Mouse (Mus musculus) right cerebral cortex, postnatal 25 days (tissue): Measurements from ENCODE around the gene Iscu.
A peak's percentile ranks its signal among the peaks of the same experiment; 100 is the strongest.

ENCODE experiments used
- DNase-seq: peaks from one replicate; pipeline ENCODE4 v3.0.0; 2022

The Iscu gene

DNA sequence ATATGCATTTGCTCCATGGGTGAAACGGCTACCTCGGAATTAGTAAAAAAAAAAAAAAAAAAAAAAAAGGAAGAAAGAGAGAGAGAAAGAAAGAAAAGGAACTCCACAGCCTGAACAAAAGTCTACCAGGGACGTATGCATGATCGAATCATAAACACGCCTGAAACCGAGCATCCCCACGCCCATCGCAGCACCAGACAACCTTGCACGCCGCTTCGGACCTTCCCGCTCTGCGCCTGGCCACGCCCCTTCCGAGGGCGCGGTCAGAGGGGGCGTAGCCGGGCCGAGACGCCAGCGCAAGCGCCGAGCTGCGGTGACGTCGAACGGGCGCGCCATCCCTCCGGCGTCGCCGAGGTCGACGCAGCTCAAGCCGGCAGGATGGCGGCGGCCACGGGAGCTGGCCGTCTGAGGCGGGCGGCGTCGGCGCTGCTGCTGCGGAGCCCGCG, at the start of gene Iscu, which contains the start of gene Sart3:
Gene Iscu, plus strand, starts transcription at position 299 of the 446 bp plus-strand sequence.
Gene Sart3, minus strand, starts transcription at position 61 of the 446 bp plus-strand sequence.
- DNase-seq: peak; percentile 97

DNA sequence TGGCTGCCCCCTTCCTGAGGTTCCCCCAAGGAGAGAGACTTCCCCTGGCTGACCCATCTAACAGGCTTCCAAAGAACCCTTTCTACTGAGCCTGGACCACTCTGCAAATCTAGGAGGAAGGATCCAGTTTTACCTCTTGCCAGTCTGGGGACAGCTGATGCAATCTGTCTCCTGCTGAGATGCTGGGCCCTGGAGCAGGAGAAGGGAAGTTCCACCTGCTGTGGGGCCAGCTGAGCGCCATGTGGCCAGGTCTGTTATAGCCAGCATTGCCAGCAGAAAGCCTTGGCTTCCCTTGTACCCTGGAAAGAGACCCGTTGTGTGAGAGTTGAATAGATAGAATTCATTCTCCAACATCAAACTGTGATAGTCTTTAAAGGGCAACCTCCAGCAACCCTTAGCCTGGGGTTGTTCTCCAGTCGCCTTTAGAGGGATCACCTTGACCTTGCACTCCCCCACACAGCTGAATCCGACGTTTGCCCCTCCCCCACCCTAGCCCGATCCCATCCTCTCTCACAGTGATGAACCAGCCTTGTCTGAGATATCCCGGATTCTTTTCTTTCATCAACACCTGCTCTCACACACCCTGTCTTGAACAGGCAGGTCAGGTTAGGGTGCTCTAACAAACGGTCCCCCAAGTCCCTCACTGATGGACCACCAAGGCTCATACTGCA, 48.8 kb upstream of the Iscu start:
- DNase-seq: no peak

DNA sequence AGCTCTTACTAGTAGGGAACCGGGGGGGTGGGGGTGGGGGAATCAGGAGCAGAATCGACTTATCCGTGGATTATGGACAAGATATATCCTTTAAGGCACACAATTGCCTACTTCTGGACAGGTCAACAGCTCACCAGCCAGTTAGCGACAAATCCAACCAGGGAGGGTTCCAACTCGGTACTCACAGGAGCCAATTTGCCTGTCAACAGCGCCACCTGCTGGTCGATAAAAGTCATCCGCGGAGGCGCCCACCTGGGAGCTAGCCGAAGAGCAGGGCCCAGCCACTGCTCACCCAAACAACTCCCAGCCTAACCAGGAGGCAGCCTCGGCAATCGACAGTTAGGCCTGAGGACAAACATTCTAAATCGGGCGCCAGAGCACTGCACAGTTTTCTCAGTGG, 48.1 kb upstream of the Iscu start, which contains the start of gene 1700069L16Rik:
Gene 1700069L16Rik, minus strand, starts transcription at position 327 of the 400 bp plus-strand sequence.
- DNase-seq: peak; percentile 81

DNA sequence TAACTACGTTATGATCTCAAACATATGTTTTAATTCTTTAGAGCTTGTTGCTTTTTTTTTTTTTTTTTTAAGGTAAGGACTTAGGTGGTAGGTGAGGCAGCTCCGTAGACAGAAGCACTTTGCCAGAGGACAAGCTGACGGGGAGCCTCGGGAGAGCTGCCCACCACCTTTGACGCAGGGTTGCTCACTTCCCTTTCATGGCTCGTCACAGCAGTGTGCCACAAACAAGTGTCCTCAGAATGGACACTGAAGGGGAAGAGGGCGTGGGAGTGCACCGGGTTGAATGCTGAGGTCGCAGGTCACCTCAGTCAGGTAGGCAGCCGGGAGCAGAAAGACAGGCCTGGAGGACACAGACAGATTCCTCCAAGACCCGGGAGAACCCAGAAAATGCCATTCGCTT, 47.1 kb upstream of the Iscu start:
- DNase-seq: no peak

DNA sequence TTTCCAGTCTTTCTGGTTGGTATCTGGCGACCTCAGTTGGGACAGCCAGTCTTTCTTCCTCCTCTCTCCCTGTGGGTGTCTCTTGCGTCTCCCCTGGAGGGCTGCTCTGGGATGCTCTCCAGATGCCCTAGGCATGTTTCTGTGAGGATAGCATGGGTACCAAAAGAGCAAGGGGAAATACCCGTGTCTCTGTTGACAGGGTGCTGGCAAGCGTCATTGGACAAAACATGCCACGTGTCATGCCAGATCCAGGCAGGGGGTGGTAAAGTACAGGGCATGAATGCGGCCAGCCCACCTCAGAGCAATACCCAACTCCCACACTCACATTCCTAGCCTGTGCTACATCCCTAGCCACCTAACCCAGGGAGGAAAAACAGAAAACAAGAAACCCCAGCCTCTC, 45.9 kb upstream of the Iscu start:
- DNase-seq: no peak

DNA sequence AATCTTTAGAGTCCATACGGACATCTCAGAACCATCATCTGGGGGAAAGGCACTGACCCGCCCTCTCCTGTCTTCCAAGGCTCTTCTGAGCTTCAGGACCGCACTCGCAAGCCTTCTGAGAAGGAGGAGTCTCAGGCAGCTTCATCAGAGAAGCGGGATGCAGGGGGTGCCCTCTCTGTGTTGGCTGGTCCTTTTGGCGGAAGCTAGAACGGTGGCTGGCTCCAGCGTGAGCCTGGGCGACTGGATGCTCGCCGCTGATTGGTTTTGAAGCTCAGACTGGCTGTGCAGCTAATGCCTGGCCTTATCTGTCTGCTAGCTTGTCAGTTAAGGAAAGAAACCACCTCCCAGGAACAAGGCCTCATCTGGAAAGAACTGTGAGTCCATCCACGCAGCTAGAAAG, 45.3 kb upstream of the Iscu start:
- no peak for DNase-seq

DNA sequence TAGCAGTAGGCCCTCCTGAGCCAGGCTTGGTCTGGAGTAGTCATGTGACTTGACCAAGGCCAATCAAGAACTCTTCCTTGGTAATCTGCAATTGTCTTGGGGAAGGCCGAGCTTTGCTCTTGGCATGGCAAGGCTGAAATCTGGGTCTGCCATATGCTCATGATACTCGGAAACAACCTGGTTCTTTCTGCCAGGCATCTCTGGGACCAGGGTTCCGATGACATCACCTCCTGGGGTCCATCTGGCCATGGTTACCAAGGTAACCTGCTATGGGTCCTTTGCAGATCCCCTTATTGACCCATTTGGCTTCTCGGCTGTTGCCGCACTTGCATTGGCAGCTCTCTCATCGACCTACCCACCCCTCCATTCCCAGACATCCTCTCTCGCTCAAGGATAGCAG, 44.5 kb upstream of the Iscu start:
- DNase-seq: no peak

DNA sequence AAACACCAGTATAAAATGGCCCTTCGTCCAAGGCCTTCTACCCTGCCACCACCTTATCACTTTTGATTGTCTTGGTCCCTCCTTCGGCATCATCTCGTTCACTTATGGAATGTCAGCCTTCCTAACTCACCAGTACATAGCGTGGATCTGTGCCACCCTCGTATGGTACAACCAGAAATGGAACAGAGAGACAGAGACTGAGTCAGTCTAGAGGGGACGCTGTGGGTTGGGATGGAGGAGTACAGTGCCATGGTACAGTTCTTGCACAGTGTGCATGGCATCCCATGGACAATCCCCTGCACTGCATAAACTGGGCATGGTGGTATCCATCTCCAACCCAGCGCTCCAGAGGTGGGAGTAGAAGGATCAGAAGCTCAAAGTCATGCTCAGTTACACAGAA, 43.9 kb upstream of the Iscu start:
- no peak for DNase-seq

DNA sequence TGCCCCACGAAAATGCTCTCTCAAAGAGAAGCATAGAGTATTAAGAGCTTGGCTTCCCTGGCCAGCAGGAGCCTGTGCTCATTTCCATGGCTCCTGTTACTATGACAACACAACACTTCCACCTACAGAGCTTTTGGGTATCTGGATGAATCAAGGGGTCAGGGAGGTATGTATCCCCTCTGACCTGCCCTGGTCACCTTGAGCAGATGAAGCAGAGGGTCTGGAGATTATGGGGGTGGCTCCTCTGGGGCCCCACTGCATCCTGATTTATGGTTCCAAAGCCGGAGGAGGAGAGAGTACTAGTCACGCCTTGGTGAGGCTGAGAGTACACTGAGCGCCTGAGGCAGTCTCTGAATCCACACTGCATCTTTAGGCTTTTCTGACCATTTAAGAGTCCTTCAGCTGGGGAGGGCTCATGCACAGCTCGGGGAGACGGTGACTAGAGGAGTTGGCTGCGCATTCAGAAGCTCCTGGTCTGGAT, 41.9 kb upstream of the Iscu start:
- peak; percentile 49 for DNase-seq

DNA sequence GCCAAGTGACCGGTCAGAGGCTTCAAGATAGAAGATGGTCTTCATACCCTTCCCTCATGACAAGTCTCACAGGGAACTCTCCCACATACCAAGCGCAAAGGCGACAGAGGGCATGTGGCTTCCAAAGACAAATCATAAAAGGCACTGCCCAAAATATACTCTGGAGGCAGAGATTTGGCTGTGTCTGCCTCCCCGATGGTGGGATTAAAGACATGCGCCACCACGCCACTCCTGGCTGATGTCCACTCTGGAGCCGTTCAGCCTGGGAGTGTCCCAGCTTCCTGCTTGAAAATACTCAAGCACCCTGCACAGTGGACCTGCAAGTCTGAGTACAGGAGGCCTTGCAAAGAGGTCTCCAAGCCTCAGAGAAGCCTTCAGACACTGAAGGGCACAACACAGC, 41.4 kb upstream of the Iscu start:
- DNase-seq: no peak

DNA sequence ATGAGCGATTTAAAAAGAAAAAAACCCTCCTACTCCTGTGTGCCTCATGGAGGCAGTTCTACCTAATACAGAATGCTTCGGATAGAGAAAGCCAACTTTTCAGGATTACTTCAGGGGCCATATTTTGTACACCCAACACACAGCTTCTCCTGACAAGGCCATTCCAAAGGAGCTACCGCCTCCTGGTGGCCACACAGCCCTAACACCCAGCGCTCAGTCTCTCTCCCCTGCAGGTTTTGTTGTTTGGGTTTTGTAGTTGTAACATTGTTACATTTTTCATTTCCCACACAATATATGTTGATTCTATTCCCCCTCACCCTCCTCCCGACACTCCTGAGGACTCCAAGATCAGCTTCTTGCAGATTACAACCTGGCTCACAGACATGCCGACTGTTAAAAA, 40.4 kb upstream of the Iscu start:
- no peak for DNase-seq

DNA sequence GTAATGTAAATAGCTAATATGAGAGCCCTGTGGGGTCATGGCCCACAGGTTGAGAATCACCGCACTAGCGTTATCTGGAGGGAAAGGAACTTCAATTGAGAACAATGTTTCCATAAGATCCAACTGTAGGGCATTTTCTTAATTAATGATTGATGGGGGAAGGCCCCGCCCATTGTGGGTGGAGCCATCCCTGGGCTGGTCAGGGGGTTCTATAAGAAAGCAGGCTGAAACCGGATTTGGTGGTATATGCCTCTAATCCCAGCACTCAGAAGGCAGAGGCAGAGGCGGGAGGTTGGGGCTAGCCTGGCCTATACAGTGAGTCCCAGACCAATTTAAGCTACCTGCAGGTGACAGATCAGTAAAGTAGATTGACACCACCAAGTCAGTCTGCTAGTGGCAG, 38.2 kb upstream of the Iscu start:
- no peak for DNase-seq

DNA sequence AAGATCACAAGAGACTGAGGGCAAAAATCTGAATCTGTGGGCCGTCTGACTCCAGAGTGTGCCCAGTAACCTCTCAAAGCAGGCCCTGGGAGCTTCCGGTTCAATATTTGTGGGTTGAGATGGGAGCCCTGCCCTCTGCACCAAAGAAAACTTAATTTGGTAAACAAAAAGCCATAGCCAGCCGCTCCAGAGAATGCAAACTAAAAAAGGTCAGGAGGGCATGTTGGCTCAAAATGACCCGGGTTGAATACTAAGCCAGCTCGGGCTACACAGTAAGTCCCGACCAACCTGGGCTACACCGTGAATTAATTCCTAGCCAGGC, 37.6 kb upstream of the Iscu start:
- no peak for DNase-seq

DNA sequence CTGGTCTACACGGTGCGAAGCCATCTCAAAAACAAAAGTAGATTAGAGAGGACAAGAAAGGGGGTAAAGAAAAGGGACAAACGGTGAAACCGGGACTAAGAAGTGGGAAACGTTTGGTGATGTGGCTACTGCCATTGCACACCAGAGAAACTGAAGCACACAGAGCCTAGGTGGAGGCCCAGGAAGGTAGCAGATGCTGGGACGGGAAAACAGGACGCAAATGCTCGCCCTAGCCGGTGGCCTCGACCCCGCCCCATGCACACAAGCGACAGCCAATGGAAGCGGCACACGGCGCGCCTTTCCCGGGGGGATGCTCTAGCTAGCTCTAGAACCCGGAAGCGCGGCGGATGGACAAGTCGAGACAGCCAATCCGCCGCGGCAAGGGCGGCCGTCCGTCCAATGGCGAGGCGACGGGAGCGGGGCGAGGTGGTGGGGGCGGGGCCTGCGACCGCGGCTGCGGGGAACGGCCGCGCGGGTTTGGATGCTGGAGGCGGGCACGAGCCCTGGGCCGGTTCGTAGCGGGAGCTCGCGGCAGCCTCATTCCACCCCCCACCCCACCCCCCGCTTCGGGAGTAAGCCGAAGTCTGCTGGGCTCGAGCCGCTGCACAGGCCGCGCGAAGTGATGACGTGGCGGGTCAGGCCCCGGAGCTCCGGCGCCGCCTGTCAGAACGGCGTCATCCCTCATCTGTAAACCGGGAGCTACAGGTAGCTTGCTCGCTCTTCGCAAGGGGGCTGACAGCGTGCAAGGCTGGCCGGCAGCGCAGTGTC, 37.0 kb upstream of the Iscu start, which contains the start of gene Ficd:
Gene Ficd, plus strand, starts transcription at position 459 of the 768 bp plus-strand sequence.
- DNase-seq: peak; percentile 91

DNA sequence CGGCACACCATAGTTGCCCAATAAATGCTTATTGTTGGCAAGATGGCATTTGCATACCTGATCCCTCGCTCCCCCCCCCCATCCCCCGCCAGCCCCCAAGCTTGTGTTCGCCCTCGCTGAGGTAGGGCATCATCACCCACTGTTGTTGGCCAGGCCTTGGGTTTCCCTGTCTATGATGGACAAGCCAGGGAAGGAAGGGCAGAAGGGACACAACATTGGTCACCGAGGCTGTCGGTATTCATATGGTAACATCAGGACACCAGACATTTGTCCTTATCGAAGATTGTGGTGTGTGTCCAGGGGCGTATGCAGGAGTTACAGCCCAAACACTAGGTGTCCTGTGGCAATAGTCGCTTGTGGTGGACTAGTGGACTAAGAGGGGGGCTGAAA, 36.4 kb upstream of the Iscu start:
- no peak for DNase-seq

DNA sequence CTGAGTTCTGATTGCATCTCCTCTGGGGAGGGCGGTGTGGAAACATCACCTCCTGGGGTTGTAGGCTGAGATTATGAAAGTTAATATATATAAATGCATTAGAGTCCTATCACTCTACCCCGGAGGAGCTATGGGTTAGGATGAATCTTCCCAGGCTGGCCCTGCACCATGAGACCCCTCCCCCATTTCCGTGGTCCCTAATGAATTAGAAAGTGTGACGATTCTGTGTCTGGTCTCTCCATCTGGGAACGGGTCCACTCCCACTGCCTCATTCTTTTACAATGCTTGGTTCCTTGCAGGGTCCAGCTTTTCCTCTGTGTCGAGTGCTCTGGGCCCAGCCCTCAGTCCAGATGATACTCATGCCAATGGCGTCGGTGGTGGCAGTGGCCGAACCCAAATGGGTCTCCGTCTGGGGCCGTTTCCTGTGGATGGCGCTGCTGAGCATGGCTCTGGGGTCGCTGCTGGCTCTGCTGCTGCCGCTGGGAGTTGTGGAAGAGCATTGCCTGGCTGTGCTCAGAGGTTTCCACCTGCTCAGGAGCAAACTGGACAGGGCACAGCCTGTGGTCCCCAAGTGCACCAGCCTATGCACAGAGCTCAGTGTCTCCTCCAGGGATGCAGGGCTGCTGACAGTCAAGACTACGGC, 35.9 kb upstream of the Iscu start:
- DNase-seq: no peak

DNA sequence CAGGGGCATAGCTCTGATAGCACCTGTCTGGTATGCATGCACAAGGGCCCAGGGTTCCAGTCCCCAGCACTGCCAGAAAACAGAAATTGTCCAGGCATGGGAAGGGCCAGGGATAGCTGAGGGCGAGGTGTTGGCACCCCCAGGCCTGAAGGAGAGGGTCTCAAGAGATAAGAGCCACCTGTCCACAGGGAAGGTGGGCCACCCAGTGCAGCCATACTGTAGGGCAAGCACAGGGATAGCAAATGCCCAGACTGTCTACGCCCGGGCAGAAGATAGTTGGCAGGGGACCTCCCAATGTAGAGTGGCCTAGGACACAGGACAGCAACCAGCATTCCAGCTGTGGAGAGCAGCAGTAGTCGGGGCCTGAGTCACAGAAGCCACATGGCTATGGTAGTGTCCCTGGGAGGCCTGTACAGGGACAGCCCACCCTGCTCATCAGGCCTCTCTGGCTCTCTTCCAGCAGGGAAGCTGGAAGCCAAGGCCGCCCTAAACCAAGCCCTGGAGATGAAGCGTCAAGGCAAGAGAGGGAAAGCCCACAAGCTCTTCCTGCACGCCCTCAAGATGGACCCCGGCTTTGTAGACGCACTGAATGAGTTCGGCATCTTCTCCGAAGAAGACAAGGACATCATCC, 34.8 kb upstream of the Iscu start:
- DNase-seq: no peak

DNA sequence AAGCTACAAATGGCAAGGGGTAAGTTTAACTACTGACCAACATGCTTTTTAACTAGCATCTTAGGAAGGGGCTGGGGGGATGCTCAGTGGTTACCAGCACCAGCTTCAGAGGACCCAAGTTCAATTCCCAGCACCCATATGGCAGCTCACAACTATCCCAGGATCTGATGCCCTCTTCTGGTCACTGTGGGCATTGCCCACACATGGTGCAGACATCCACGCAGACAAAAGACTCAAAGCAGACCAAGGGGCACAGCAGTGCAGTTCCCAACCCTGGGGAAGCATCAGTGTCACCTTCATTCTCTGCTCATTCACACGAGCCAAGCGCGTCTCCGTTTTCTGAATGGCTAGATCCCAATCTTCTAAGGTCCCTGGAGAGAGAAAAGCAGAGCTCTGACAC, 24.9 kb upstream of the Iscu start:
- no peak for DNase-seq

DNA sequence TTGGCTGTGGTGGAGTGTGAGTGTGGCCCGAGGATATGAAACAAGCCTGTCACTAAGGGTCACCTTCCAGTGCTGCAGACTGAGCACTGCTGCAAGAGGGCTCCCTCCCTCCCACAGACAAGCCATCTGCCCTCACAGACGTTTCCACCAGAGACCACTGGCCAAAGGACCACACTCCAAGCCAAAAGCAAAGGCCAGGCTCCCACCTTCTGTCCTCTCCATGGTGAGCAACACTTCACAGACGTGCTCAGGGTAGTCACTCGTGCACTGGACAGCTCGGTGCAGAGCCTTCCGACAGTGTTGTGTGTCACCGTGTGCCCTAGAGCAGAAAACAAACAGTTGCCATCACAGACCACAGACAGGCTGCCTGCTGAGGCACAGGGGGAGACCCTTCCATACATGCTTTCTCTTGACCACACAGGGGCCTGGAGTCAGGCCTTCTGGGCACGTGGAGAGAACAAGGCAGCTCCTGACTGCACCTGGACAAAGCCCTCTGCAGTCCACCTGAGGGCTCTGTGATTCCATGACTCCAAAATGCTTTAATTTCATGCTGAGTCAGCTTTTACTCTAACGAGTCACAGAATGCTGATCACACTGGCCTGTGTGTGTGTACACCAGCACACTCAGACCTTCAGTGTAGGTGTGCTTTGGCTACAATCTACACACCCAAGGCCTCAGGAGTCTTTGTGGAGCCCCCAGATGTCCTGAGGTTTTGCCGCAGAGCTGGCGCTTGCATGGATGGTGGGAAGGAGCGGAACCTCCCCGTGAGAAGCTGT, 23.8 kb upstream of the Iscu start:
- no peak for DNase-seq

DNA sequence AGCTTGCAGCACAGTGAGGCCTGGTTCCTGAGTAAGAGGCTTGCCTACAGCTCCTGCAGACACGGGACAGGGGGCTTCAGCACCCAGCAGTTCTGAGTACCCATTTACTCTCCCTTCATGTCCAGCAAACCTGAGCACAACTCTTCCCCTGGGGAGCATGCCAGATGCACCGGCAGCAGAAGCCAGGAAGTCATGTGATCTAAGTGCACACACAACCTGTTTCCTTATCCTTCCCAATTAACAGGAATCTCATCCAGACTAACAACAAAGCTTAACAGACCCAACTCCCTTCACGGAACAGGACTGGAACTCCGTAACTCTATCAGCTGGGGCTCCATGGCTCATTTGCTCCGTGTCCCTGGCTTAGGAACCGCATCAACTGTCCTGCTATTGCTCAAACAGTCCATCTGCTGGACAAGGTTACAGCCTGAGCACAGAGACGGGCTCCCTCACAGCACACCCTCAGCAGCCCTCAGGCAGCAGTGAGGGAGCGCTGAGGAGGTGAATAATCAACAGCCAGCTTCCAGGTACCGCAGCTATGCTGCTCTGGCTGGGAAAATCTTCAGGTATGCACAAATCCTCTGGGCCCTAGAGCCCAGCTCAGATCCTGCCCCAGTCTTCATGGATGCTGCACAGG, 20.9 kb upstream of the Iscu start:
- DNase-seq: no peak

DNA sequence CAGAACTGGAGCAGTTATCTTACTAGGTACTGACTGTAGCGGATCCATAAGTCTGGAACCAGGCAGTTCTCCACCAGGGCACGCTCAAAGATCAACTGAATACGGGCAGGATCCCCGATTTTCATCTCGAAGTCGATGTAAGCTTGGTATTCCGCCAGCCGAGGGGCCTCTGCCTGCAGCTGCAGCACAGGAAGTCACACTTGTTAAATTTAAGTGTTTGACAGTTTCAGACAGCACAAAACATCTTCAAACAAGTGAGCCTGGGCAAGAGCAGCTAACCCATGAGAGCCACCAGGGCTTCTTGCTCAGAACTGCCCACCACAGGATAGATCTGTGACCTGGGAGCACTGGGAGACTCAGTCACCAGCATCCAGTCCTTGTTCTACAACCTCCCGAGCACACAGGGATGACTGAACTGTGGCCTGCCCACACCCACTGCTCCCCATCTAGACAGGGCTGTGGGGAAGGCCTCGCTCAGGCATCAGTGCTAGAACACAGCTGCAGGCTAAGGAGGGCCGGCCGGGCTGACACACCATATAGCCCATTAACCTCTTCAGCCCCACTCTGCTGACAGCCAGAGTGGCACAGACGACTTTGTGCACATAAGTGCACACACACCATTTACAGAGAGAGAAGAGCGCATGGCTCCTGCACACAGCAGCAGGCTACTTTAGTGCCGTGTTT, 17.1 kb upstream of the Iscu start:
- DNase-seq: no peak
